Mouse (Mus musculus) regulatory T cell (primary cell): ENCODE measurements at regions not wholly inside any gene's neighbourhood (a gene's known extent, or its start where the extent isn't known, plus 50 kb on each side); places are given as distances from the start of the nearest gene placed in this dataset.

Experiments used
- in situ Hi-C: fragments of 300-600 bp; cut with MboI, MseI; formaldehyde crosslinking; loops from one replicate; pipeline ENCODE4 v1.15.1; 2025; ENCODE audit warnings: high pct_unique_total_duplicates

DNA sequence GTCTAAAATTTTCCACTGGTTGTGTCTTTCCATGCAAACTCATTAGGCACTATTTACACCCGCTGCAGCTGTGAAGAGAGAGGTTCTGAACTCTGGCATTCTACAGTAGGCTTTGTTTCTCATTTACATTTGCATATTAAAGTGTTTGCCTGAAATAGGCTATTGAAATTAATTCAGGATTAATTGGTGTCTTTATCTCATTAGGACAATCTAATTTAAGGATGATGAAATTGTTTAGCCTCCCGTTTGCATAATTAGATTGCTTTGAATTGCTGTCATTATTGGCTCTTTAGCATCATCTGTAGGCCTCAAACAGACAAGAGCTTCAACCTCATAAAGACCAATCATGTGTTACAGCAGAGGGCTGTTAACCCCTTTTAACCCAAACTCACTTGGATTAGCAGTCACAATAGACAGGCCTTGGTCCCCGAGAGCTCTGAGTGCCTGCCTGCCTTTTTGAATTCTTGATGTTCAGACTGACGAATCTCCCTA, 476.7 kb upstream of the Pbx1 start:
- in situ Hi-C loops: no loop called here

DNA sequence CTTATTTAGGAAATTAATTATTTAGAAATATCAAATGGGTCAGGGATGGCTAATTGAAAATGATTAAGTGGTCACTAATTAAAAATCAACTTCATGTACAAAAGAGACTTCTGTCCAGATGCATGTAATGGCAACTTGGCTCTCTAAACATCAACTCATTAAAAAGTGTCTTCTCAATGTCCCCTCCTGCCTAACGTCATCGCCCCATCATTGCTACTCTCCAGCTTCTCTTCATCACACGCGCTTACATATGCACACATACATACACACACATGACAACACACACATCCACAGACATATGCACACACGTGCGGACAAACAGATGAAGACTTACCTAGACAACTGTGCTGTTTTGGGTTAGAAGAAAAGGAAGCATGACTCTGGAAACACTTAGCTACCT, 476.1 kb upstream of the Pbx1 start:
- in situ Hi-C loops: no loop called here

DNA sequence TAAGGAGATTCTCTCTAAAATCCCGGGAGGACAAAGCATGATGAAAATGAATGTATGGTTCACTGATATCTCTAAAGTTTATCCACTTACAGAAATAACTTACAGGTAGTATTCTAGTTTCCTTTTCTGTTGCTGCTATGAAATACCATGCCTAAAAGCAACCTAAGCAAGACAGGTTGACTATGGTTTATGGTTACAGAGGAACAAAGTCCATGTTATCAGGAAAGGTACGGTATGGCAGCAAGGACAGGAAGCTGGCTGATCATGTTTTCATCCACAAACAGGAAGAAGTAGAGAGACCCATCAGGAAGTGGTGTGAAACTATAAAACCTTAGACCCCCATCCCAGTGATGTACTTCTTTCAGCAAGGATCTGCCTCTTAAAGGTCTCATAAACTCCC, 466.4 kb upstream of the Pbx1 start:
- in situ Hi-C loops: no loop called here

DNA sequence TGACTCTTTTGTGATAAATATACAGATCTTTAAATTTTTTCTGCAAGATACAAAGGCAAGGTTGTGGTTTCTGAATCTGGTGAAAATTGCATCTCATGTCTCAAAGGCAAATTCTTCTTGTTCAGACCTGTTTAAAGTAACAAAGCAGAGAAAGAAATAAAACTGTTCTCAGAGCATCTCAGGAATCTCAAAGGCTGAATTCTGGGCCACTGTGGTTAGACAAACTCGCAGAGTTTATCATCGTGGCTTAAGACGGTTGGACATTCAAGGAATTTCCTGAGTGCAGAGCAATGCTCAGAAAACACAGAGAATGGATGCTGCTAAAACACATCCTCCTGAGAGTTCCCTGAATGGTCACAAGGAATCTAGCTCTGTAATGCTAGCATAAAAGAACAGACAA, 429.5 kb upstream of the Pbx1 start:
- in situ Hi-C loops: no loop called here

DNA sequence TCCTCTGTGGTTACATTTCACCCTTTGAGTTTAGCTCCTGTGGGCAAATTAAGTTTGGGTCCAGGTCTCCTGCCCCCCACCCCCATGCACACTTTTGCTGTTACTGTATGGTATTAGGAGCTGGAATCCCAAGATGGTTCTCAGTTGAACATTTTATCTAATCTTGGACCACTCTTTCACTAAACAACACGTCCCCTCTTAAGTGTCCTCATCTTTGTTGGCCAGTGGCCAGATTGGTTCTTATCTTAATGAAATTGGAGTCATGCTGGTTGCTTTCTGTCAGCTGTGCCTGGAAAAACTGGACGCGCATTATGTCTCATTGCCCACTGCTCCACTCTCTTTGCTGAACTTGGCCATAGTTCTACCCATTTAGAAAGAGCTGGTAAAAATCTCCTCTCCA, 391.1 kb upstream of the Pbx1 start:
- in situ Hi-C loops: no loop called here

DNA sequence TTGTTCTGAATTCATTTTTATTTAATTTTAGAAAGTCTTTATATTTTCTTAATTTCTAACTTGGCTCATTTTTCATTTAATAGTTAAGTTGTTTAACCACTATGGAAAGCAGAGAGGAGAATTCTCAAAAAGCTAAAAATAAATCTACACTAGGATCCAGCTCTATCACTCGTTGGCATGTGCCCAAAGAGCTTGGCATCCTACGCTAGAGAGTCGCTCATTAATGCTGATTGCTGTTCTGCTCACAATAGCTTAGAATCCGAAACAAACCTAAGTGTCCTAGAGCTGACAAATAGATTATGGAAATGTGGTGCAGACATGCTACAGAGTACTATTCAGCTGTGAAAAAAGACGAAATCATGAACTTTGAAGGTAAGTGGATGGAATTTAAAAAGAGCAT, 386.3 kb upstream of the Pbx1 start:
- in situ Hi-C loops: no loop called here

DNA sequence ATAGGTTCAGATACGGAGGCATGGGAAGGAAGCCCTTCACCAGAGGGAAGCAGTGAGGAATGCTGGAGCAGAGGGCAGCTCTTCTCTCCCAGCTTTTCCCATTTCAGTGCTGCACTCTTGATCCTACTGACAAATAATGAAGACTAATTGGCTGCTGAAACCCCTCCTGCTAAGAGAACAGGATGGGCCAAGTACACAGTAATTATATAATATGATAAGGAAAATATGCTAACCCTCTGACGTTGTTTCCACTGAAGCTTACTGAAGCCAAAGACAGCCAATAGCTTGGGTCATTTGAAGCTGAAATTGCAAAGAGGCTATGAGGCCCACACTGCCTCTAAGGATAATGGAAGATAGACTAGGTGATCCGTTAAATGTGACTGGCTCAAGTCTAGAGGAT, 375.0 kb upstream of the Pbx1 start:
- in situ Hi-C loops: no loop called here

DNA sequence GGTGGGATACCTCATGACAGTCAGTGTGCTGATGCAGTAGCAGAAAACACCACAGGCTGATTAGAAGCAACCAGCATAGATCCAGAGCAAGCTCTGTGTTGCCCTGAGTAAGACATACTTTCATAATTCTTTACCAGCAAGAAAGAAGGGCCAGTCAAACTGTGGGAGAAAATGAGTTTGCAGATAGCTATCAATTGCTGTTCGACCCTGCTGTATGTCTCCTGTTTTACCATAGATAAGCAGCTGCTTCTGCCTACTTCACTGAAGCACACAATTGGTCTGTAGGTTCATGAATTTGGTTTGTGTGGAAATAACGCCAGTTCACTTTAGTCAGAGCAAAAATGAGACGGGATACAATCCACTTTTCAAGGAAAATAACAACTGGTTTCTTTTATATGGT, 373.4 kb upstream of the Pbx1 start:
- in situ Hi-C loops: no loop called here

DNA sequence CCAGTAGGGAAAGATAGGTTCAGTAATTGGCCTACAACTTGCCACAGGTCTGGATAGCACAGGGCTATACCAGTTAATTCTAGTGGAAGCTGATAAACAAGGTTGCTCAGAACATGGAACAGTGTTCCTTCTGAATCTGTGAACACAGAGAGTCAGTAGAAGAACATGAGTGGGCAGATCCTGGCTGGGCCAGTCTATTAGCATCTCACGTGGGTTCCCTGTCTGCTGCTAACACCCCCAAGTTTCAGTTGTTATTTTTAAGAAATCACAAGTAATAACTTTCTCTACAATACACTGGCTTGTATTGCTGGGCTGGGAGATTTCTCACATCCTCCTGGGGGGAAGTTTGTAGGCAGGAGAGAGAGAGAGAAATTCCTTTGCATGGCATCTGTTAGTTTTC, 369.0 kb upstream of the Pbx1 start:
- in situ Hi-C loops: no loop called here

DNA sequence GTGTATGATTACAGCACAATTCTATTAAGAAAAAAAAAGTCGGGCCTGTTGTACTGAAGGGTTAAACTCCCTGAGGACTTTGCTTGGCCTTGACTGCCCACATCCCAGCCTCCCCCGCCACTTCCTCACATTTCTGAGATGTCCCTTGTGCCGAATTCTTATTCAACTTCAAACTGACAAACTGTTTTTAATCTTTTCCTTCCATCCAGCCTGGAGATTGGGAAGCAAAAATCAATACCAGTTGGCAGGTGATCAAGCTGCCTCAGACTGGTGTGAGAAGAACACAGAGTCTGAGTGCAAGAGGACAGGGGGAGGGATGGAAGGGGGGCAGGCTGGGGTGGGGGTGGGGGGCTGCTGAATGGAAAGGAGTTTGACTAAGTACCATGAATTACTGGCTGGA, 354.7 kb upstream of the Pbx1 start:
- in situ Hi-C loops: no loop called here

DNA sequence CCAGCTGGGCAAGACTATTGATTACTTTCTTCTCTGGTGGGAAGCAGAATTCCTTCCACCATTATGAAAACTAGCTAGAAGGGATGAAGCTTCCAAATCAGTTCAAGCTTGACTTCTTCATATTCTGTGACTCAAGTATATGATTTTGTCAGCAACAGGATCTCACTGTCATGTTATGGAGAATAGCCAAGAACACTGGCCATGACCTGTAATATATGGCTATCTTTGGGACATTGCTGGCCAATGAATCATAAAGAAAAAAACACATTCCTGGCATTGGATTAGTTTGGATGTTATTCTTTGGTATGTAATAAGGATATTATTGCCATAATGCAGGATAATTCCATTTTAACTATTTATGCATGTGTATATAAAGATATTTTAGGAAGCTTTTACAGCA, 351.8 kb upstream of the Pbx1 start:
- in situ Hi-C loops: no loop called here

DNA sequence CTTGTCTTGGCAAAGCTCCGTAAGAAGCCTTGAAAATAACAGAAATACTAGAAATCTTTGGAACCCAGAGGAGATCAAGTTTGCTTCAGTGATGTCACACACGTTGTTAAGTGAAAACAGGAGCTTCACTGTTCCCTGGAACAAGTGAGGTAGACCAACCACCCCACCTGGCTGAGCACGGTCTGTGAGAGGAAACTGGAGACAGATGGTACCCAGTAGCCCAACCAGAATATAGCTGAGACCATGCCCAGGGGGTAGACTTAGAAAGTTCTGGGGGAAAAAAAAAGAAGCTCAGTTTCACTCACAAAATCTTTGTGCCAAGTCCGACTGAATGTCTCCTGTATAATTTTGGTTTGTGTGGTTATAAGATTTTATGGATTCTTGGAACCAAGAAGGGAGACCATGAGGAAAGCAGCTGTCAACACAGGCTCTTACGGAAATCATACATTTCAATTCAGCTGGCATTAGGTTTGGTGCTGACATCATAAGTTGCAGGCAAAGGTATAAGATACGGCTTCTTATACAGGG, 332.4 kb upstream of the Pbx1 start:
- in situ Hi-C loops: no loop called here

DNA sequence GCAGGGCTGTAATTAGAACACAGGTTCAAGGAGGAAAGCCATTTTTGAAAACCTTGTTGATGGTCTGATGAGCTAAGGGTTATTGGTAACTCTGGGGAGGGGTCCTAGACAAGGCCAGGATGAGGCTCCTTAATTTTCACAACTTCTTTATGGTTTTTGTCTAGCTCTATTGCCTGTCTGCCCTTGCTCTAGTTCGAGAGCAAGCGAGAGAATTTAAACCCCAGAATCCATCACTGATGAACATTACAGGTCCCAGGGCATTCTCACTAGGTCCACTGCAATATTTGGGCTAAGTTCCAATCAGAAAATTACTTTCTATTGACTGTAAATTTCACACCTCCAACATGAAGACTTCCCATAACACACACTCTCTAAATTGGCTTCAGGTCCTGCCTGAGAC, 329.0 kb upstream of the Pbx1 start:
- in situ Hi-C loops: no loop called here

DNA sequence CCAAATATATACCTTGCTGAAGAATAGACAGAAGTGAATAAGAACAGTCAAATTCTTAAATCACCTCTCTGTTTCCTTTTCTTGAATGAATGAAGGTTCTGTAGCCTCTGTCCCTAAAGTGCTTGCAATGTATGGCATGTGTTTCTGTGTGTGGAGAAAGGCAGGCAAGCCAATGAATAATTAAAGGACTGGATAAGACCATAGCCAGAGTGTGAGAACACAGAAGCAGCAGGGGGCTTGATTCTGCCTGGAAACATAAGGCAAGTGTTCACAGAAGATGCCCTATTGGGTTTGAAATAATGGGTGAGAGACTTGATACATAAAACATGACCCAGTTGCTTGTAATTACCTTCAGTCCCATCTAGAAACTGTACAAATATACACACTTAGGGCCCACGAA, 328.2 kb upstream of the Pbx1 start:
- in situ Hi-C loops: no loop called here

DNA sequence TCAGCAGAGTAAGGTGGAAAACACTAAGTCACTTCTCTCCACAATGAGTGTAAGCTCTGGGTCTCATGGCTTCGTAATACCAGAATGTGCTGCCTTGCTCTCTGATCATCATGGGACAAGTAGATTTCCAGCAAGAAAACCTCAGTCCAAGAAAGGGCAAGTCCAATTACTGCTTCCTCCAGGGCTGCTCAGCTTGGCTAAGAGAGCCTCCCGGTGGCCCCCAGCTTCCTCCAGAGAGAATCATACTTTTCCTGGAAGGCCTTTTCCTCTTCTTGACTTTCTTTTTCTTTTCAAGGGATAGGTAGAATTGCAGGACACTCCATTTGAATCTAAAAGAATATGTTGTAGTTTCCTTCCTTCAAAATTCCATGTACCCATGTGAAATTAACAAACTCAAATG, 326.8 kb upstream of the Pbx1 start:
- in situ Hi-C loops: no loop called here

DNA sequence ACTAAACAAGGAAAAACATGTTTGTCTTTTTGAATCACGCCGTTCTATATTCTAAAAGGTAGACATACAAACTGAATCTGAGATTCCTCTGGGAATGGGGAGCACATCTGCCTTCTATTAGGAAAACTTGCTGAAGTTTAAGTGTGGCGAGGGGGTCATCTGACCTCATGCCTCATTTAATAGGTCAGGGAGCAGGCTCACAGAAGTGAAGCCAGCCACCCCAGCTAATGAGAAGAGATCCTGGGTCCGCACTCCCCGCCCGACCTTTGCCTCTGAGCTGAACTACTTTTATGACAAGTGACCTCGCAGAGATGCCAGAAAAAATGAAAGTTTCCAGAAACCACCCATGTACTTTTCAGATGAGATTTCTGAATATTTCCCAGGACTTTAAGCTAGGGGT, 322.1 kb upstream of the Pbx1 start:
- in situ Hi-C loops: no loop called here

DNA sequence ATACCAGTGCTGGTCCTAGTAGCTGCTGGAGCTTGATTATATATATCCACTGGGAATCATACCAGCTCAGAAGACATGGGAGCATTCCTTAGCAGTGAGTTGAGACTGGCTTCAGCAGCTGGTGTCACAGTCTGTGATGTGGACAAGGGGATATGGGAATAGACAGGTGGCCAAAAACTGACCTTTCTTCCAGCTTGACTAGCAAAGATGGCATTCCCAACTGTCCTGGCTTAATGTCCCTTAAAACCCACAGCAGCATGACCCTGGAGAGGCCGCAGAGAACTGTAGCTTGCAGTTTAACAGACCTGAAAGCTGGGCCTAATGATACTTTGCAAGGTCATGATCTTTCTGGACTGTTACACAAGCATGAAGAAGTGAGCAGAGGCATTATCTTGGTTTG, 311.4 kb upstream of the Pbx1 start:
- in situ Hi-C loops: no loop called here

DNA sequence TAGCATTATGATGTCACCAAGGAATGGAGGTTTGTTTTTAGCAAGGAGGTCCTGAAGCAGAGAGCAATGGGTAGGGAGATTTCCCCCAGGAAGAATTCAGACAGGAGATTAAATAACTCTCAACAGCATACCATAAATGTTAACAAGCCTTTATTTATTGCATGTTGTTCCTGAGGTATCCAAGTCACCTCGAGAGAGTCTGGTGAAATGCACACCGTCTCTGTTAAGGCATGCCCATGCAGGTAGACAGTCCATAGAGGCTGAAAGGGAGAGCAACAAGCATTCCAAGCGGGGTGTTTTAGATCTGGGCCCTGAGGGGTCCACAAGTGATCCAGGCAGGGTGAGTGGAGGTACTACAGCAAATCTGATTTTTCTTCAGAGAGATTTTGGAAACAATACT, 305.9 kb upstream of the Pbx1 start:
- in situ Hi-C loops: no loop called here

DNA sequence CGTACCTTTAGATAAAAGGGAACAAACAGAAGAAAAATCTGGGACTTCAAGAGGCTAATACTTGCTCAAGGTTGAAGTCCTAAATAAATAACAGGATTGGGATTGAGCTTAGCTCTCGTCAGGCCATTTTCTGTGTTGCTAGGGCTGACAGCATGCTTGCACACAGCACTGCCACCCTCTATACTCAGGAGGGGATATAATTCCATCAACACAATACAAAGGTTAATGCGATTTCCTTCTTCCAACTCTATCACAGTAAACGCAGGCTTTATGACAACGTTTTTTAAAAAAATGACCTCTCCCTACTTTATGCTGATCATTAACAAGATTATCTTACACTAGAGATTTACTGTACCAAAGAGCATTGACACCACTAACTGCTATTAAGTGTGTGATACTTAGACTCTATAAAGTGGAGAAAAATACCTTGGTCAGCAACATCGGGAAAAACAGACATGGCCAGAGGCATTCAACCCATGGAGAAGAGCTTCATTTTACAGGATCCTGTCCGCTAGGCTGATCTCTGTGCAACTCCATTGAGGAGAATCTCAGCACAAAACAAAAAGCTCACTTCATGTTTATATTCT, 305.3 kb upstream of the Pbx1 start:
- in situ Hi-C loops: no loop called here

DNA sequence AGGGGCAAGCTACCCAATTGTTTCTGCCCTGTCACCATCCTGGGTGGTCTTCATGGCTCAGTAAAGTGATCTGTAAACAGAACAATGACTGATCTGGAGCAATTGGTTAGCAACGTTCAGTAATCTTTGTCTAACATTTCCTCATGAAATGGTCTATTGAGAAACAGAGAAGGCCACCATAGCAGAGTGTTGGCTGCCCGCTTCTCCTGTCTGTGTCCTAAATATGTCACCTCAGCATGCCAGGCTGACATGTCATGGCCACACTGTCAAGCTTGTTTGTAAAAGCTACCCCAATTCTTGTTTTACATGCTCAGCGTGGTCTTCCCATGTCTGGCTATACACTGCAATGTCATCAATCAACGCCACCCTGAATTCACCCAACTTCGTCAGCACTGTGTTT, 301.0 kb upstream of the Pbx1 start:
- in situ Hi-C loops: no loop called here

DNA sequence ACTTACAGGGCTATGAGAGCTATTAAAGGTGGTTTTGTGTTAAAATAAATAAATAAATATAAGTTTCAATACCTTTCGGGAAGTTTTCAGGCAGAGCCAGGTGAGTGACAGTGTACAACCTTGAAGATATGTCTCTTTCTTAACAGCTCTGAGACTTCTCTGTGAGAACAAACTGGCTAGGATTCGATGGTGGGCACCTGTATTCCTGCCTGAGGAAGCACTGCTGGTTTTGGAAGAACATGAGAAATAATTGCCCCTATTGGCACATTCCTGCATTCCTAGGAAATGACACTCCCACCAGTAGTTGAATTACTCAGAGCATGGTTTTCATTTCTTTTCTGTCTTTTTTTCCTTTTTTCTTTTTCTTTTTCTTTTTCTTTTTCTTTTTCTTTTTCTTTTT, 277.8 kb upstream of the Pbx1 start:
- in situ Hi-C loops: no loop called here

DNA sequence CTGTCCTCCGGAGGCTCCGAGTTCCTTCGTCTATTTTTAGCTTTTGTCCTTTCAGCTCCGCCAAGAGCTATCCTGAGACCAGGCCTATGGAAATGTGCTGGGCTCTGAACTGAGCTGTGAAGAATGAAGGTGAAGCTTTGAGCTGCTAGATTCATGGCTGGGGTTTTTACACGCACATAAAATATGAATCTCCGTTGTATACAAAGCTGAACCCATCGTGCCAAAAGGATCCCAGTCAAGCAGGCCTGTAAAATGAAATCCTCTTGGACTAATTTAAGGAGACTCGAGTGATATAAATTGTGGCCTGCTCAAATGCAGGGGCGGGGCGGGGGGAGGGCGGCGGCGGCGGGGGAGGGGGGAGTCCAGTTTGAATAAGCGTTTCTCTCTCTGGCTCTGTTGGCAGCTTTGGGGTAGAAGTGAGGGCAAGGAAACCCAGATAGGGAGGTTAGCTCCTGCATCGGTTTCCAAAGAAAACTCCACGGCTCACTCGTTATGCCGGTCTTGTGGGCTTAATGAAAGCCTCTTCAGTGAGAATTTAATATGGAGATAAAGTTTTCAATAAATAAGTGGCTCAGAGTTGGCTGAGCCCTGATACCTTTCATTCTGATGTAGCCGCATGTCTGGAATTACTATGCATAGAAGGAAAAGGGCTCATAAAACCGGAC, 277.1 kb upstream of the Pbx1 start:
- in situ Hi-C loops: no loop called here

DNA sequence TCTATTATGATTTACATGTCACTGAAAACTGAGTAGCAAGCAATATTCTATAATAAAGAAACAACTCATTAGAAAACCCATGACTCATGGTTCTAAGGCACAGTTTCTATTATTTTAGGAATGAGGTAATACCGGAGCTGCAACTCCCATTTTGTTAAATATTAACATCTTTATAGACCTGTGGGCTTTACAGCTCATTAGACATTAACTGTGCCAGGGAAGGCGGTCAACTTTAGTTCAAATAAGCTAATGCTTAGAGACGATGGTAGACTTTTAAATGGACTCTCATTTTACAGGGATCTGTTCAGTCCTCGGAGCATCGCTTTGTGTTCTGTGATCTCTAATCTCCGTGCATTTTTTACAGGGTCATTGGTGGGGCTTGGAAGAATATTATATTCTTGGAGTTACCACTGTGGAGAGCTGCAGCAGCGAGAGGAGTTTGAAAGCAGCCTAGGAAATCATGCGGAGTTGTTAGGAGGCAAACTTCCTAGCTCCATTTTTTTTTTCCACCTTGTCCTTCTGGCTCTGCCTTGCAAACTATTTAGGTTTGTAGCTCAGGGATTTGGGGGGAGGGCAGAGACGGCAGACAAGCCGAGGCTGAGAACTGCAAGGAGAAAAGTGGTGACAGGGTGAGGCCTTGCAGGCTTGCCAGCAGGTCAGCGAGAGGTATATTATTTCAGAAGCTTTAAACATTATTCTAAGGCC, 276.2 kb upstream of the Pbx1 start:
- in situ Hi-C loops: no loop called here
